Mouse (Mus musculus) heart, embryonic 14.5 days (tissue): ENCODE results near the gene Rbm48. TPM values are rescaled to one million over a fixed set of nuclear protein-coding genes. Genes with fewer than 3 reads are reported as not detected.

Source experiments
- ATAC-seq: fragments of 200-750 bp; cut with Nextera tagmentation; 2 replicates; pipeline ENCODE4 v1.8.0; 2017; ENCODE audit warnings: low read depth, moderate TSS enrichment; ENCODE audit not compliant: insufficient number of reproducible peaks, insufficient read depth, low FRiP score
- H3K27ac ChIP-seq, 2 experiments: fragments of 200-500 bp in 1 of 2; fragments of 300-500 bp in 1 of 2; sonication (generic) in 1 of 2; replicated peaks in 1 of 2; 2 replicates each; pipeline ENCODE4 v1.5.1; 2012 to 2014; ENCODE audit warnings: low read depth in 2 of 2, low read length in 2 of 2, control low read depth in 1 of 2, mild to moderate bottlenecking in 1 of 2, mixed read lengths in 1 of 2; ENCODE audit not compliant: control insufficient read depth in 1 of 2, insufficient read depth in 1 of 2
- H3K27me3 ChIP-seq: fragments of 300-500 bp; sonication (generic); 2 replicates; pipeline ENCODE4 v1.6.1; 2014; ENCODE audit warnings: mild to moderate bottlenecking, low read length, control low read depth; ENCODE audit not compliant: control insufficient read depth, insufficient read depth
- H3K36me3 ChIP-seq: fragments of 300-500 bp; sonication (generic); 2 replicates; pipeline ENCODE4 v1.6.1; 2014; ENCODE audit warnings: mild to moderate bottlenecking, control low read depth, low read length, mixed read lengths; ENCODE audit not compliant: control insufficient read depth, insufficient read depth
- H3K4me1 ChIP-seq, 2 experiments: fragments of 200-500 bp in 1 of 2; fragments of 300-500 bp in 1 of 2; sonication (generic) in 1 of 2; 2 replicates each; pipeline ENCODE4 v1.6.1; 2012 to 2014; ENCODE audit warnings: low read length in 2 of 2, control low read depth in 1 of 2, mixed read lengths in 1 of 2; ENCODE audit not compliant: control insufficient read depth in 2 of 2, insufficient read depth in 2 of 2
- H3K4me2 ChIP-seq: fragments of 300-500 bp; sonication (generic); 2 replicates; pipeline ENCODE4 v1.6.1; 2014; ENCODE audit warnings: mild to moderate bottlenecking, low read length
- H3K4me3 ChIP-seq, 2 experiments: fragments of 200-500 bp in 1 of 2; fragments of 300-500 bp in 1 of 2; sonication (generic) in 1 of 2; 2 replicates each; pipeline ENCODE4 v1.5.1; 2012 to 2014; ENCODE audit warnings: low read length in 2 of 2, mild to moderate bottlenecking in 2 of 2, control low read depth in 1 of 2, low read depth in 1 of 2, moderate library complexity in 1 of 2; ENCODE audit not compliant: control insufficient read depth in 1 of 2, insufficient read depth in 1 of 2
- H3K9ac ChIP-seq: fragments of 300-500 bp; sonication (generic); 2 replicates; pipeline ENCODE4 v1.6.1; 2014; ENCODE audit warnings: mild to moderate bottlenecking, low read length
- H3K9me3 ChIP-seq: fragments of 300-500 bp; sonication (generic); 2 replicates; pipeline ENCODE4 v1.6.1; 2016; ENCODE audit warnings: low read length, control low read depth; ENCODE audit not compliant: control insufficient read depth
- WGBS: fragments of 180-500 bp; shearing (Covaris S2); extraction: QIAGEN DNeasy Blood & Tissue Kit; methylation state at CpG from one replicate; pipeline ENCODE4 v1.1.7; 2014; 5-methylcytosine and 5-hydroxymethylcytosine counted together
- polyA plus RNA-seq: library from polyadenylated mRNA; unstranded; fragments of >200 nt; fragmentation: Nextera tagmentation; extraction: Ambion mirVana; gene quantifications from 2 replicates; pipeline ENCODE4 v1.2.1, GENCODE M21; 2014

The Rbm48 gene
- polyA plus RNA-seq, 1 experiment from 2014 or later = 9.2 TPM

DNA sequence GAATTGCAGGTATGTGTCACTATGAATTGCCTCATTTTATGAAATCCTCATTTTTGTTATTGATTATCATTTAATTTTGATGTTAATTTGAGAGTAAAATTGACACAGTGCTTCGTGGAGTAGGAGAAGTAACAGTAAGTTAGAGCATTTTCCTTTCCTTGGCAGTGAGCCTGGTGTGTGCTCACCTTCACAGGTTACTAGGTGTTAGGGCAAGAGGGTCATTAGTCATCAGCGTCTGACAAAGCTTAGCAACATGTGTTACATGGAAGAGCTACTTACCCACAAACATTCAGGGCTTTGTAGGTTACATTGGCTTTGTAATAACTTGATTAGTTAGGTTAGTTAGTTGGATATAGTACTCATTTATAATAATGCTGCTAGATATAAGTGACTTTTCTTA lies 42.2 kb downstream of the Rbm48 start:
- Histone ChIP-seq H3K4me2 (no peak overlapping the region), H3K9me3 (no peaks in the 10 kb centered on the region), H3K4me1 (no peaks in the 10 kb centered on the region), H3K27me3 (no peaks in the 10 kb centered on the region), H3K4me3 (no peak overlapping the region), H3K27ac (no peak overlapping the region), H3K9ac (no peak overlapping the region), H3K36me3 (peaks cover 46% of the 10 kb centered on the region)
- no peak for ATAC-seq
- WGBS = 90% methylated on average over 2 of the region's 2 CpGs

DNA sequence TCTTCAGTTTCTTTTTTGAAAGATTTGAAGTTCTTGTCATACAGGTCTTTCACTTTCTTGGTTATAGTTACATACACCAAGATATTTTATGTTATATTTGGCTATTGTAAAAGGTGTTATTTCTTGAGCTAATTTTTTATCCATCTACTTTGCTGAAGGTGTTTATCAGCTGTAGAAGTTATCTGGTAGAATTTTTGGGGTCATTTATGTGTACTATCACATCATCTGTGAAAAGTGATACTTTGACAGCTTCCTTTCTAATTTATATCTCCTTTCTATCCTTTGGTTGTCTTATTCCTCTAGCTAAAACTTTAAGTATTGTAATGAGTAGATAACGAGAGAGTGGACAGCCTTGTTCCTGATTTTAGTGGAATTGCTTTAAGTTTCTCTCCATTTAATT lies 44.9 kb downstream of the Rbm48 start:
- Histone ChIP-seq H3K9me3 (no peaks in the 10 kb centered on the region), H3K4me2 (no peak overlapping the region)
- ATAC-seq = no peak

DNA sequence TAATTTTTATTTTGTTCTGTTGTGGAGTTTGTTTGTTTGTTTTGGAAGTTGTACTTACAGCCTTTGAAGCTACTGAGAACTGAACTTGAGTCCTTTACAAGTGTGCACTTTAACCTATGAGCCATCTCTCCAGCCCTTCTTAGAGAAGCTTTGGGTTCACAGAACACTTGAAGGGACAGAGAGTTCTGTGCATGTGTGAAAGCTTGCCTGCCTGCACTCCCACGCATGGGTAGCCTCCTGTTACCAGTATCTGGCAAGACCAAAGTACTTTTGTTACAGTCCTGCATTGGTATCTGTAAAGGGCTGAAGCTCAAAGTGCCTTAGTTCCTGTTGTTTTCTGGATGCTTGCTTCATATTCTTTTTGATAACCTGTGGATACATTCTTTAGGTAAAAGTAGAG lies 50.2 kb downstream of the Rbm48 start:
- ATAC-seq = no peak
- H3K36me3 ChIP-seq = peaks cover 14% of the 10 kb centered on the region; the same call in 1 of the 2 replicates
- no peaks in the 10 kb centered on the region for H3K27me3 ChIP-seq
- H3K4me2 ChIP-seq = no peak overlapping the region
- 81% methylated on average over 1 of the region's 1 CpGs for WGBS
- H3K9me3 ChIP-seq = no peaks in the 10 kb centered on the region
- H3K27ac ChIP-seq = no peak overlapping the region
- peaks cover 2 to 14% of the 10 kb centered on the region in 2 experiments; a peak in 3 of 4 replicates for H3K4me1 ChIP-seq
- no peak overlapping the region for H3K9ac ChIP-seq
- H3K4me3 ChIP-seq = no peak overlapping the region

More for the DNA sequence above, 44.9 kb downstream of the Rbm48 start:
- Histone ChIP-seq H3K4me3 (no peak overlapping the region), H3K36me3 (peaks cover 30% of the 10 kb centered on the region), H3K27ac (no peak overlapping the region), H3K27me3 (no peaks in the 10 kb centered on the region), H3K4me1 (no peaks in the 10 kb centered on the region), H3K9ac (no peak overlapping the region)
- WGBS = 89% methylated on average over 1 of the region's 1 CpGs

DNA sequence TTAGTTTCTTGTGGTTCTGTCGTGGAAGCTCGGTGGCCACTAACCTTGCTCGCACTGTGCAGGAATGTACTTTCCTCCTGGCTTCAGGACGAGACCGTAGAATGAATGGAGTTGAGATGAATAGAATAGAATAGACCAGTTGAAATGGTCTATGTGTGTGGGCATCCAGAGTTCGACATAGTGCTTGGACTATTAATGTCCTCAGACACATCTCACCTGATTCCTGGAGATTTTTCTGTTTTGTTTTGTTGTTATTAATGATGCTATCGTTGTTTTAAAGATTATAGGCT lies 52.0 kb downstream of the Rbm48 start:
- ATAC-seq = no peak
- Histone ChIP-seq H3K27ac (peak overlapping the region in 1 of 2 experiments; percentile 92; a peak in 1 of 4 replicates), H3K9me3 (no peaks in the 10 kb centered on the region), H3K4me3 (peak overlapping the region; percentile 64 to 98), H3K36me3 (peaks cover 14% of the 10 kb centered on the region; the same call in 1 of the 2 replicates), H3K4me2 (peak overlapping the region; percentile 83), H3K9ac (peak overlapping the region; percentile 87), H3K4me1 (peaks cover 2 to 14% of the 10 kb centered on the region in 2 experiments; a peak in 3 of 4 replicates), H3K27me3 (no peaks in the 10 kb centered on the region)
- 8% methylated on average over 7 of the region's 7 CpGs for WGBS

DNA sequence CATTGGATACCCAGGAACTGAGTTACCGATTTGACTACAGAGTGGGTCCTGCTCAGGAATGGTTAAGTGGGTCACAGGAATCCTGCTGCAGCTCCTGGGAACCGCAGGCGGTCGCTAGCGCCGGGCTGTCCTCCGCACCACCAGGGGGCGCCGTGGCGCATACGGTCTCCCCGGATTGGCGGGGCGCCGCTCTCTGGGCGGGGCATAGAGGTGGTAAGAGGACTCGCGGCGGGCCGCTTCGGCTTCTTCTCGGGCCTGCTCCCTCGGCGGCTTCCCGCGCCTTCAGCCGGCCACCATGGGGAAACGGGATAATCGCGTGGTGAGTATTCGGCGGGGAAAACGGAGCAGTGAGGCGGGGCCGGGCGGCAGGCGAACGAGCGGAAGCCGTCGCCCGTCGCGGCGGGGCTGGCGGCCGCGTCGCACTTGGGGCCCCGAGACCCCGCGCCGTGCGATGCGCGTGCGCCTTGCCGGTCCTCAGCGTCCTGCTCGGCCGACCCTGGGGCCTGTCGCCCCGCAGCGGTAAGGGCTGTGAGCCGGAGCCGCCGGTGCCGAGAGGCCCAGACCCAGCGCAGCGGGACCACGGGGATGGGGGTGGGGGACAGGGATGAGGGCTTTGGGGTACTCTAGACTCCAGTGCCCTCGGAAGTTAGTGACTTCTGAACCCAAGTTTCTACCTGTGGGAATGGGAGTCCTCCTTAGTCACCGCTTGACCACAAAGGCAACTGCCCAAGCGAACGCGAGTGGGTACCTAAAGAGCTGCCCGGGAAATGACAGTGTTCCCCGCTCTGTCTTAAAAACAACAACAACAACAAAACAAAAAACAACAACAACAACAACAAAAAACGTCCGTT lies 52.5 kb downstream of the Rbm48 start, which contains the start of gene Fam133b:
Gene Fam133b (plus strand): TSS at position 205 of the 851 bp plus-strand sequence.
- Histone ChIP-seq H3K36me3 (peaks cover 14% of the 10 kb centered on the region; the same call in 1 of the 2 replicates), H3K9me3 (no peaks in the 10 kb centered on the region), H3K4me2 (peak within 1 kb of the TSS; percentile 83), H3K4me1 (peaks cover 2 to 14% of the 10 kb centered on the region in 2 experiments; a peak in 3 of 4 replicates), H3K4me3 (peak within 1 kb of the TSS; percentile 64 to 98), H3K9ac (peak within 1 kb of the TSS; percentile 87), H3K27me3 (no peaks in the 10 kb centered on the region), H3K27ac (peak within 1 kb of the TSS; percentile 90 to 92)
- ATAC-seq = peak; percentile 94
- WGBS = under 1% methylated on average over 68 of the region's 80 CpGs

DNA sequence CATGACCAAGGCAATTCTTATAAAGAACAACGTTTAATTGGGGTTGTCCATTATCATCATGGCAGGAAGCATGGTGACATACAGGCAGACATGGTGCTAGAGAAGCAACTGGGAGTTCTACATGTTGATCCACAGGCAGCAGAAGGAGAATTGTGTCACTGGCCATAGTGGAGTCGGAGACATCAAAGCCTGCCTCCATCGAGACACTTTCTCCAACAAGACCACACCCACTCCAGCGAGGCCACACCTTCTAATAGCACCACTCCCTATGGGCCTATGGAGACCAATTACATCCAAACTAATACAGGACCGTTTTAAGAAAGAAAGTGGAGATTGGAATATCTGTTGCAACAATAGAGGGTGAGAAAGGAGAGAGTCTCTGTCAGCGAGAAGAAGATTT lies 54.5 kb downstream of the Rbm48 start:
- Histone ChIP-seq H3K4me1 (peaks cover 2 to 14% of the 10 kb centered on the region in 2 experiments; a peak in 3 of 4 replicates), H3K9ac (no peak overlapping the region), H3K27ac (no peak overlapping the region), H3K4me2 (no peak overlapping the region), H3K27me3 (no peaks in the 10 kb centered on the region), H3K9me3 (no peaks in the 10 kb centered on the region), H3K4me3 (no peak overlapping the region), H3K36me3 (0 out of 2 replicates have a peak, but pooled peaks cover 8% of the 10 kb centered on the region)
- 65% methylated on average over 6 of the region's 6 CpGs for WGBS
- no peak for ATAC-seq

DNA sequence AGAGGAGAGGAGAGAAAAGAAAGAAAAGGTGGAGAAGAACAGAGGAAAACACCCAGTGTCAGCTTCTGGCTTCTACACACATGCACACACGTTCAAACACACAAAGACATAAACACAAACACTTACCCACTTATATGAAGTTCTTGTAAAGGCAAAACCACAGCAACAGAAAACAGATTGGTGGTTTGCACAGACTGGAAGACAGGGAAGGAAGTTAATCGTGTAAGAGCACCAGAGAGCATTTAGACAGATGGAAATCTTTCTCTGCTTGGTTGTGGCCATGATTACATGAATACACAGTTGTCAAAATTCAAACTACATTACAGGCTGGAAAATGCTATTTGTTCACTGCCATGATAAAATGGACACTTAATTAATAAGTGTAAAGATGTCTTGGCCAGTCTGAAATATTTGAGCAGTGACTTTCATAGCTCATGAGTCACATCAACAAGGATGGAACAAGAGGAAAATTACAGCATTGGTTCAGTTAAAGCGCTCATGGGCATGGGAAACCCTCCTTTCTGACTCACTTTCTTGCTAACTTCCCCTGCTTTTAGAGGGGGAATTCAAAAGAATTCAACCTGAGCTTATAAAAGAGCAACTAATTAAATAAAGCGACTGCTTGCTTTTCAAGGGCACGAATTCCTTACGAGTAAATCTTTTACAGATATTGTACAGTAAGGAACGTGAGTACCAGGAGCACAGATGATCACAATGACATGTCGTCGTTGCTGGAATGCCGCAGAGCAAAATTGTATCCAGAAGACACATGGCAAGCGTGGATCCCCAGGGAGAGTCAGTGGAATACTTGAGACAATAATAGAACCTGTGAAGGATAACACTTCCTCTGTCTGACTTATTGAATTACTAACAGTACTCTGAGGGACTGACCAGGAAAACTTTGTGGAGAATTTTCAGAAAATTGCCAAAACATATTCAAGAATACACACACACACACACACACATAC lies 57.6 kb downstream of the Rbm48 start:
- no peak overlapping the region for H3K27ac ChIP-seq
- H3K4me3 ChIP-seq = no peak overlapping the region
- no peaks in the 10 kb centered on the region for H3K27me3 ChIP-seq
- no peak overlapping the region for H3K9ac ChIP-seq
- ATAC-seq = no peak
- H3K36me3 ChIP-seq = no peaks in the 10 kb centered on the region
- H3K9me3 ChIP-seq = no peaks in the 10 kb centered on the region
- H3K4me2 ChIP-seq = no peak overlapping the region
- 52% methylated on average over 11 of the region's 11 CpGs for WGBS
- no peaks in the 10 kb centered on the region; a peak in 1 of 4 replicates for H3K4me1 ChIP-seq
